Mouse (Mus musculus): Measurements from ENCODE around the gene Ets1.

The Ets1 gene

GRCm38 (mm10) chr9:32712383-32712910 lies 76.4 kb downstream of the Ets1 start:
- DNase-seq (ENCODE audit: low read depth) = no peak

GRCm38 (mm10) chr9:32713106-32713505 lies 77.1 kb downstream of the Ets1 start:
- no peak for DNase-seq (ENCODE audit: low read depth)

GRCm38 (mm10) chr9:32713790-32714189 lies 77.8 kb downstream of the Ets1 start:
- DNase-seq (ENCODE audit: low read depth) = no peak

GRCm38 (mm10) chr9:32714487-32714886 lies 78.5 kb downstream of the Ets1 start:
- no peak for DNase-seq (ENCODE audit: low read depth)

- peak; percentile 63 for DNase-seq (ENCODE audit: low read depth)
These were observed 79.9 kb downstream of the Ets1 start for GRCm38 (mm10) chr9:32715806-32716466.

GRCm38 (mm10) chr9:32717268-32717920 lies 81.4 kb downstream of the Ets1 start:
- no peak for DNase-seq (ENCODE audit: low read depth)

GRCm38 (mm10) chr9:32717931-32718820 lies 82.2 kb downstream of the Ets1 start:
- no peak for DNase-seq (ENCODE audit: low read depth)

- no peak for DNase-seq (ENCODE audit: low read depth)
These were observed 82.8 kb downstream of the Ets1 start for GRCm38 (mm10) chr9:32718868-32719267.

- no peak for DNase-seq (ENCODE audit: low read depth)
These were observed 83.9 kb downstream of the Ets1 start for GRCm38 (mm10) chr9:32719941-32720263.

- peak; percentile 56 for DNase-seq (ENCODE audit: low read depth)
These were observed 84.4 kb downstream of the Ets1 start for GRCm38 (mm10) chr9:32720264-32721031.

- DNase-seq (ENCODE audit: low read depth) = no peak
These were observed 85.1 kb downstream of the Ets1 start for GRCm38 (mm10) chr9:32721081-32721480.

GRCm38 (mm10) chr9:32722205-32722604 lies 86.2 kb downstream of the Ets1 start:
- no peak for DNase-seq (ENCODE audit: low read depth)

- DNase-seq (ENCODE audit: low read depth) = no peak
These were observed 86.9 kb downstream of the Ets1 start for GRCm38 (mm10) chr9:32722969-32723368.

- no peak for DNase-seq (ENCODE audit: low read depth)
These were observed 88.3 kb downstream of the Ets1 start for GRCm38 (mm10) chr9:32724131-32724825.

GRCm38 (mm10) chr9:32725902-32726301 lies 89.9 kb downstream of the Ets1 start:
- no peak for DNase-seq (ENCODE audit: low read depth)

GRCm38 (mm10) chr9:32726595-32726994 lies 90.6 kb downstream of the Ets1 start:
- no peak for DNase-seq (ENCODE audit: low read depth)

GRCm38 (mm10) chr9:32727058-32727457 lies 91.0 kb downstream of the Ets1 start:
- no peak for DNase-seq (ENCODE audit: low read depth)

- DNase-seq (ENCODE audit: low read depth) = no peak
These were observed 92.3 kb downstream of the Ets1 start for GRCm38 (mm10) chr9:32728306-32728705.

- no peak for DNase-seq (ENCODE audit: low read depth)
These were observed 92.8 kb downstream of the Ets1 start for GRCm38 (mm10) chr9:32728806-32729205.

- no peak for DNase-seq (ENCODE audit: low read depth)
These were observed 93.2 kb downstream of the Ets1 start for GRCm38 (mm10) chr9:32729207-32729606.

- no peak for DNase-seq (ENCODE audit: low read depth)
These were observed 94.1 kb downstream of the Ets1 start for GRCm38 (mm10) chr9:32730001-32730655.
